Mouse (Mus musculus): ENCODE data around the gene Smim1. TPM values are rescaled to one million over a fixed set of nuclear protein-coding genes. Genes with fewer than 3 reads are reported as not detected.

Gene Smim1
- 186 and 199 TPM in 2 replicates for polyA plus RNA-seq (2012; rRNA removed)

GRCm38 (mm10) chr4:154025641-154026440 lies at the start of gene Smim1:
Gene Smim1 (minus strand): TSS chr4:154026230.

GRCm38 (mm10) chr4:154042577-154042976 lies 16.5 kb upstream of the Smim1 start, which contains the start of gene Ccdc27:
Gene Ccdc27 (minus strand): TSS chr4:154042677.

GRCm38 (mm10) chr4:154011646-154012089 lies 14.4 kb downstream of the Smim1 start, which contains the start of gene Lrrc47:
Gene Lrrc47 (plus strand): TSS chr4:154011731.

GRCm38 (mm10) chr4:153974431-153975291 lies 51.4 kb downstream of the Smim1 start, which contains the start of the genes Dffb and Cep104:
Gene Dffb (minus strand): TSS chr4:153975126.
Gene Cep104 (plus strand): TSS chr4:153975194.

Other genes starting within 250 kb of the Smim1 start
- 26.8 and 33.3 TPM in 2 replicates for gene A430005L14Rik, start 69.0 kb downstream of the Smim1 start, polyA plus RNA-seq (2012; rRNA removed)
- gene Dffb, start 51.1 kb downstream of the Smim1 start, polyA plus RNA-seq (2012; rRNA removed): 7.7 and 7.8 TPM in 2 replicates
- 3.5 and 4.0 TPM in 2 replicates for gene Cep104, start 51.0 kb downstream of the Smim1 start, polyA plus RNA-seq (2012; rRNA removed)
- 22.5 and 23.0 TPM in 2 replicates for gene Lrrc47, start 14.5 kb downstream of the Smim1 start, polyA plus RNA-seq (2012; rRNA removed)
- gene Ccdc27, start 16.4 kb upstream of the Smim1 start, polyA plus RNA-seq (2012; rRNA removed): not detected in 2 replicates
- gene Trp73, start 114.0 kb upstream of the Smim1 start, polyA plus RNA-seq (2012; rRNA removed): 0.01 TPM in 1 of 2 replicates, not detected in the other
- gene Wrap73, start 116.1 kb upstream of the Smim1 start, polyA plus RNA-seq (2012; rRNA removed): 14.0 and 16.0 TPM in 2 replicates
- gene Tprgl, start 134.4 kb upstream of the Smim1 start, polyA plus RNA-seq (2012; rRNA removed): 62.7 and 71.1 TPM in 2 replicates
- gene Megf6, start 144.5 kb upstream of the Smim1 start, polyA plus RNA-seq (2012; rRNA removed): 0.53 and 0.70 TPM in 2 replicates

All from liver, embryonic 14 days (tissue).